Mouse (Mus musculus): ENCODE data around the gene Ppef1. TPM values are rescaled to one million over a fixed set of nuclear protein-coding genes. Genes with fewer than 3 reads are reported as not detected.
"Not testable (repeated sequence)": the region's sequence is repeated elsewhere in the genome, so short reads cannot be mapped to it uniquely, and the experiment has no call there.

Ppef1 gene
- total RNA-seq (2021), result not detected in 2 replicates
- long read RNA-seq, result 0 reads

- no peak for DNase-seq
These were observed at the start of gene Ppef1 for GRCm38 (mm10) chrX:160735650-160736049. Gene Ppef1 (minus strand): TSS chrX:160735765.

GRCm38 (mm10) chrX:160782276-160782675 lies 46.7 kb upstream of the Ppef1 start:
- no peak for DNase-seq

GRCm38 (mm10) chrX:160773033-160773432 lies 37.5 kb upstream of the Ppef1 start:
- DNase-seq, result no peak

- DNase-seq, result not testable (repeated sequence)
These were observed 34.1 kb upstream of the Ppef1 start for GRCm38 (mm10) chrX:160769622-160770021.

- no peak for DNase-seq
These were observed 32.1 kb upstream of the Ppef1 start, which contains the start of gene Rs1 for GRCm38 (mm10) chrX:160767713-160768112. Gene Rs1 (plus strand): TSS chrX:160768013.

GRCm38 (mm10) chrX:160766233-160766616 lies 30.7 kb upstream of the Ppef1 start:
- DNase-seq, result no peak

- peak; percentile 86 for DNase-seq
These were observed 30.0 kb upstream of the Ppef1 start for GRCm38 (mm10) chrX:160765389-160766232.

- no peak for DNase-seq
These were observed 15.2 kb upstream of the Ppef1 start for GRCm38 (mm10) chrX:160750808-160751207.

GRCm38 (mm10) chrX:160748653-160749052 lies 13.1 kb upstream of the Ppef1 start:
- DNase-seq, result no peak

- DNase-seq, result no peak
These were observed 9.8 kb upstream of the Ppef1 start for GRCm38 (mm10) chrX:160745399-160745798.

GRCm38 (mm10) chrX:160699171-160699570 lies 36.4 kb downstream of the Ppef1 start:
- no peak for DNase-seq

- DNase-seq, result no peak
These were observed 44.0 kb downstream of the Ppef1 start for GRCm38 (mm10) chrX:160691559-160691958.

GRCm38 (mm10) chrX:160690094-160690493 lies 45.5 kb downstream of the Ppef1 start:
- DNase-seq, result no peak

GRCm38 (mm10) chrX:160669992-160670391 lies 65.6 kb downstream of the Ppef1 start:
- DNase-seq, result no peak

GRCm38 (mm10) chrX:160610882-160611644 lies 124.5 kb downstream of the Ppef1 start:
- no peak for DNase-seq

GRCm38 (mm10) chrX:160610482-160610881 lies 125.1 kb downstream of the Ppef1 start:
- no peak for DNase-seq

GRCm38 (mm10) chrX:160609849-160610248 lies 125.7 kb downstream of the Ppef1 start:
- DNase-seq, result peak; percentile 41

GRCm38 (mm10) chrX:160603981-160604541 lies 131.5 kb downstream of the Ppef1 start:
- peak; percentile 20 for DNase-seq

GRCm38 (mm10) chrX:160603316-160603715 lies 132.2 kb downstream of the Ppef1 start:
- DNase-seq, result peak; percentile 19

- DNase-seq, result no peak
These were observed 132.8 kb downstream of the Ppef1 start for GRCm38 (mm10) chrX:160602770-160603169.

GRCm38 (mm10) chrX:160601053-160601452 lies 134.5 kb downstream of the Ppef1 start:
- DNase-seq, result peak; percentile 37

GRCm38 (mm10) chrX:160598562-160599458 lies 136.8 kb downstream of the Ppef1 start:
- no peak for DNase-seq

All from adrenal gland, postnatal 25 days (tissue).